Mouse (Mus musculus) bone marrow macrophage, adult 2 months (primary cell): ENCODE data around the gene Uqcr11.

ENCODE experiments used
- CTCF ChIP-seq: IDR thresholded peaks from 2 replicates; pipeline ENCODE4 v1.5.1; 2012; ENCODE audit warnings: low read depth, mild to moderate bottlenecking, low read length, moderate library complexity
- POLR2A ChIP-seq: IDR thresholded peaks from 2 replicates; pipeline ENCODE4 v1.6.1; 2012; ENCODE audit warnings: mild to moderate bottlenecking, low read depth, low read length, borderline replicate concordance

- TF ChIP-seq POLR2A (no peak), CTCF (no peak)
Measured at GRCm38 (mm10) chr10:80418311-80418710, 11.7 kb upstream of the Uqcr11 start.
